Mouse (Mus musculus) retina, postnatal 7 days (tissue): Measurements from ENCODE around the gene Efna5.

ENCODE experiments used
- DNase-seq: peaks from one replicate; pipeline ENCODE4 v3.0.0-alpha.2; 2012; ENCODE audit warnings: low read depth, low spot score

The Efna5 gene

GRCm38 (mm10) chr17:62881176-62881790, at the start of gene Efna5:
Gene Efna5 (minus strand): TSS chr17:62881317.
- DNase-seq, result no peak

- DNase-seq, result no peak
These were observed 34.2 kb upstream of the Efna5 start for GRCm38 (mm10) chr17:62915304-62915703.

DNA sequence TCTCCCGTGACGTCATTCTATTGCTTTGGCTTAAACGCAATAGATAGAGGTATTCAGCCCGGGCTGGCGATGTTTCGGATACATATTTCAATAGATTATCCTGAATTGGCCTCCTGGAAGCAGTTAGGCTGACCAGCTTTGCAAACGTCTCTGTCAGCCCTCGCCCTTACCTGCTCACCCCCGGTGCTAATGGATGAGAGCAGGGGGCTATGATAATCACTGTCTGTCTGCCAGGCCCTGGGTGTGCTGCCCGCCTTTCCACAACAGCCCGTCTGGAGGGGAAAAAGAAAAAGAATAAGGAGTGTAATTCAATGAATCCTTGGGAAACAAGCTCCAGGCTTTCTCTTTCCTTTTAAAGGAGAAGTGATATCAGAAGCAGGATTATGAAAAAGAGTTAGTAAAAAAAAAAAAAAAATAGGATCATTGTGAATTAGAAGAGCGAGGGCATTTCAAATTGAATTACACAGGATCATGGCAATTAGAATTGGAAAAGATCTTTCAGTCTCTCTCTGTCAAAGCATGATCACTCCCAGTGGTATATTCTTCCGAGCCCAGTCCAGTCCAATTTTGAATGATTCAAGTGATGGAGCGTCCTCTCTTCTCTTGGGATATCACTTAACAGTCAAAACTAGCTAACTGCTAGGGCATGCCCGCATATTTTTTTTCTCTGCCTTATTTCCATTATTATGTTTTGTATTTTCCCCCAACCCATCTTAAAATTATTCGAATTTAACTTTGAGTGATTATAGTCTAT, 24.8 kb upstream of the Efna5 start:
- no peak for DNase-seq

DNA sequence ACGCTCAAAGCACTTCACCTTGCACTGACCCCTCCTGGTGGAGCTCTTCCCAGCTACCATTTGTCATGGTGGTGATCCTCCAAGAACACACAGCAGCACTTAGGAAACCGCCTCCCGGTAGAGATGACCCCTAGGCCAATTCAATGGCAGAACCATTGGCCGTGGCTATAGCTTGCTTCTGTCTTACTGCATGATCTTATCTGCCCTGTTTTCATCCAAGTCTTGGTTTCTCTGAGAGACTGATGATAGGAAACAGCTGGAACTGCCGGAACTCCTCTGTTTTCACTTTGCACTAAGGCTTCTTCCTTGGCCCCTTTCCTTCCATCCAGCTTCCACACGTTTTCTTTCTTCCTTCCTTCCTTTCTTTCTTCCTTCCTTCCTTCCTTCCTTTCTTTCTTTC, 17.9 kb upstream of the Efna5 start:
- no peak for DNase-seq

GRCm38 (mm10) chr17:62889991-62890390, 8.9 kb upstream of the Efna5 start:
- no peak for DNase-seq

GRCm38 (mm10) chr17:62884129-62884506, 3.0 kb upstream of the Efna5 start:
- DNase-seq, result peak; percentile 57

GRCm38 (mm10) chr17:62883476-62884128, 2.5 kb upstream of the Efna5 start:
- no peak for DNase-seq

- peak; percentile 67 for DNase-seq
These were observed 1.8 kb upstream of the Efna5 start for GRCm38 (mm10) chr17:62882726-62883475.

DNA sequence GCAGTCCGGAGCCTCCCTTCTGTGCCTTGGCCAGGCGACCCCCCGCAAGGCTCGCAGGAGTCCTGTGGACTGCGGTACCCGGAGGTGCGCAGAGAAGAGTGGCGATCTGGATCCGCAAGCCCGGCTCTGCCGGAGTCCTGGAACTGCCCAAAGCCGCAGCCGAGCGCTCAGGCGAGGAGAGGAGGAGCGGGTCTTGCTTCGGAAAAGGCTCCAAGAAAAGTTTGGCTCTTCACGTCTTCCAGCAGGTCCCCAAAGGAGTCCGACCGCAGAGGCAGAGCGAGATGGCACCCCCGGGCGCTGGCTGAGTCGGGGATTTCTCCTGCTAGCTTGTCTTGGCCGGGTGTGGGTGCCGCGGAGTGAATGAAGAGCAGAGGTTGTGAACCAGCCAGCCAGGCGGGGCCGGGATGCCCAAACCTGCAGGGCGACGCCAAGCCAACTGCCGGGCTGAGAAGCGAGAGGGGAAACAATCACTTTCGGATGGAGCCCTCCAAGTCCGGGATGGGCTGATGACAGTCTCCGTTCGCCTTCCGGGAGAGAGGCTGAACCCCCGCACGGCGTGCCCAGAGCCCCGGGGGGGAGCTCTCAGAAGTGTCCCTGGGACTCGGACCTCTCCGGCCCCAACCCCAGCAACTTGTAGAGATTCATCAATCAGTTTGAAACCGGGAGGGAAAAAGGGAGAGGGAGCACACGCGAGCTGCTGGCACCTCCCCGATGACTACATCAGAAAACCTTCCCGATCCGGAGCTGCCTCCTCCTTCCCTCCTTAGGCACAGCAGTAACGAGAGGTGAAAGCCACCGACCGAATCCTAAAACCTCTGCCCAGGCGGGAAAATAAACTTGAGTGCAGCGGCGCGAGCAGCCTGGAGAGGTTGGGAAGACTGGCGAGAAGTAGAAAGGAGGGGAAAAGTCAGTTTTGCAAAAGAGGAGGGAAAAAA, 941 bp upstream of the Efna5 start:
- peak; percentile 29 for DNase-seq

DNA sequence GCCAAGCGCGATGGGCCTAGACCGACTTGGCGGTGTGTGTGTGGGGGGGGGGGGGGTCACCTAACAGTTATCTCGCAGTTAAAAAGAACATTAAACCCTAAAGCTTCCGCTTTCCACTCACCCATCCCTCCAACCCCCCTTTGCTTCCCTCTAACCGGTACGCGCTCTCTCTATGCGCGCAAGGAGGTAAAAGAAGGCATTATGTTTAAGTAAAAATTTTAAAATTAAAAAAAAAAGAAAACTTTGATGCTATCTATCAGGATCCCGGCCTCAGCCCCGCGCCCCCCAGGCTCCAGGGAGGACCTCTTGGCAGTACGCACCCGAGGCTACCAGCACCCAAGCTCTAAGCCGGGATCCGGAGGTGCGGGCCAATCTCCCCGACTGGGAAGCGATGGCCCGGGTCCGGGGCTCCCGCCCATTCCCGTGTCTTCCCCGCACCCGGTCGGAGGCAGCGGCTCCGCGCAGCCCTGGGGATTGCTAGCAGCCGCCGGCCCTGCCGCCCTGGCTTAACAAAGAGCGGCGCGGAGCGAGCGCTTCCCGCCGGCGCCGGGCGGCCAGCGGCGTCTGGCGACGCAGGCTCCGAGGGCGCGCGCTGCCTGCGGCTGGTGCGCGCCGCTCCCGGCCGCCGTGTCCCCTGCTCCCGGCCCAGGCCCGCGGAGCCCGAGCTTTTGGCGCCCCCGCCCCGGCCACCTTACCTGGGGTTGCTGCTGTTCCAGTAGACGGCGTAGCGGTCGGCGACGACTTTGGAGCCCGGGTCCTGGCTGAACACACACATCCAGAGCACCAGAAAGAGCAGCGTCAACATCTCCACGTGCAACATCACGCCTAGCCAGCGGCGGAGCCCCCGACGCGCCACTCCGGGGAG, 574 bp downstream of the Efna5 start:
- DNase-seq, result peak; percentile 37

- DNase-seq, result no peak
These were observed 1.4 kb downstream of the Efna5 start for GRCm38 (mm10) chr17:62879526-62880310.

- no peak for DNase-seq
These were observed 5.4 kb downstream of the Efna5 start for GRCm38 (mm10) chr17:62875727-62876126.

- DNase-seq, result no peak
These were observed 9.2 kb downstream of the Efna5 start for GRCm38 (mm10) chr17:62871928-62872327.

DNA sequence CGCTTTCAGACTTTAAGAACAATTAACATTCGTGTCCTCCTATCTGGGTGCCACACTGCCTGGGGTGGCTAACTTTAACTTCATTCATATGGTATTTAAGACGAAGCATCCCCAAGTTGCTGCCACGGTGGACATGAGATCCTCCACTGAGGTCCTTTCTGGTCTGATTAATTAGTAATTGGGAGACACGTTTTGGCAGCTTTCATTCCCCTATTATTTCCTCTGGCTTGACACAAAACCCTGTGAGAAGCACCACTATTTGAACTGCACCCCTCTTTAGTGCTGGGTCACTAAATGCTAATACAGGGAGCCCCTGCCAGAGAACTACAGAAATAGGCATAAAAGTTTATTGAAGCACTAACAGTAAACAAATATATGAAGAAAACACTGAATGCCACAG, 9.9 kb downstream of the Efna5 start:
- DNase-seq, result no peak

GRCm38 (mm10) chr17:62870446-62870845, 10.7 kb downstream of the Efna5 start:
- DNase-seq, result no peak

DNA sequence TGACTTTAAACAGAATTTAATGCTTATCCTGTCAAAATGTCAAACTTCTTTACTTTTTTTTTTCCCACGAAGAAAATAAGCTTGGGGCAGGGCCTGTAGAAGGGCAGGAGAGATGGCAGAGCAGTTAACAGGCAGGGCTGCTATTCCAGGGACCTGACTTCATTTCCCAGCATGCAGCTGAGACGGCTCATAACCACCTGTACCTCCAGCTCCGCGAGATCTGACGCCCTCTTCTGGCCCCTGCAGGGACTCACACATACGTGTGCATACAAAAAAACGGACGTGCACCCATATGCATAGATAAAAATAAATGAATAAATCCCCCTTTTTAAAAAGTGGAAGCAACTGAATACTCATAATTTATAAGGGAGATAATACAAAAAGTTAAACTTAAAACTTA, 16.2 kb downstream of the Efna5 start:
- no peak for DNase-seq

DNA sequence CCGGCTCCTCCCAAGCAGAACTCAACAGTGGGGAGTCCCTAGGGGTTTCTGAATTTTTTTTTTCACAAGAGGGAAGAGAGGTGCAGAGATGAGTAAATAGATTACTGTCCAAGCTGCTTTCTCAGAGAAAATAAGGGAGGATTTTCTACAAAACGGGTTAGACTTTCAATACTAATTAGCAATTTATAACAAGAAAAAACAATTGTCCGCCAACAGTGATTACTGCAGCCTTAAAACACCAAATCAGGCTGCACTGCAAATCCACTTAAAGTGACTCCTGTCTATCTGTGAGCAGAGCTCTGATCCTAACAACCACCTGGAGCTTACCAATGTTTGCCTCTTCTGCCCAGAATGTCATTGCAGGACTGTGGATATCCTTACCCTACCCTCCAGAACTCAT, 18.1 kb downstream of the Efna5 start:
- DNase-seq, result no peak

GRCm38 (mm10) chr17:62862298-62862999, 18.7 kb downstream of the Efna5 start:
- DNase-seq, result no peak

DNA sequence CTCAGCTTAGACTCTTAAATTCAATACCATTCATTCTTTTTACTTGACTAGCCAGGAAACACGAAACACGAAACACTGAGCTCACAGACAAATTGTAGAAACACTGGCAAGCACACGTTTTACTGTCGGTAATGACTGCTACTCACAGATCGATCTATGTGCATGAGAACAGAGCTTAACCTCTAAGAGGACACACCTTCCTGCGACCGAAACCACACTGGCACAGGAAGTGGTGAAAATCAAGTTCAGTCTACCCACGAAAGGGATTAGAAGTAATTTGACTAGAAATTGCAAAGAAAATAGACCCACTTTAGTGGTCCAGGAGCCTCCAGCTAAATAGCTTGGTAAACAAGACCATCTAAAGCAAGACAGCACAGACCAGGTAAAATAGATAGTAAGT, 23.8 kb downstream of the Efna5 start:
- DNase-seq, result no peak
